Mouse (Mus musculus) liver, postnatal 0 days (tissue): ENCODE data around the gene Entpd7.

Experiments used
- CTCF ChIP-seq: sonication (generic); IDR thresholded peaks from 2 replicates; pipeline ENCODE4 v1.5.1; 2016; ENCODE audit warnings: antibody characterized with exemption, low read depth
- EP300 ChIP-seq: IDR thresholded peaks from 2 replicates; pipeline ENCODE4 v1.6.1; 2016; ENCODE audit warnings: antibody characterized with exemption, low read depth, mild to moderate bottlenecking

DNA sequence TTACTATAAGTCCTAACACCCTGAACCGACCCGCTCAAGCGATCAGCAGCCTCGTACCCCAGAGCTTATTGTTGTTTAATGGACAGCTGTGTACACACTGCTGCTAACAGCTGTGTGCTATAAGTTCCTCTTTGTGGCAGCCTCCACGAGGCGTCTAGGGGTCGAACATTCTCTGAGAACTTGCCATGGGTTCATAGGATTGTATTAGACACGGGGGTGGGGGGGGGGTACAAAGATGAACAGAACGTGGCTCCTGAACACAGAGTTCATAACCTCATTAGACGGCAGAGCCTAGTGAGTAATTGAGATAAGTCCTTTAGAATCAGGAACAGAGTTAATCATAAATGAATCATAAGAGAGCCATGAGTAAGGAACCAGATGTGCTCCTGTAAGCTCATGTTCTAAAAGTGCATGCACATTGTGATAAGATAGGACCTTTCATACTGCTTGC lies 6.1 kb downstream of the Entpd7 start:
- TF ChIP-seq CTCF, result no peak
- 0 out of 2 replicates have a peak, but pooled peaks have one; percentile 33 for TF ChIP-seq EP300
